Mouse (Mus musculus): ENCODE measurements around the gene Gas8. TPM values are rescaled to one million over a fixed set of nuclear protein-coding genes. Genes with fewer than 3 reads are reported as not detected.
"Not testable (repeated sequence)": the region's sequence is repeated elsewhere in the genome, so short reads cannot be mapped to it uniquely, and the experiment has no call there.

Gas8 gene
- polyA plus RNA-seq (2015; fragmentation: Nextera tagmentation; extraction: Ambion mirVana), result 3.3 and 3.8 TPM in 2 replicates

DNA sequence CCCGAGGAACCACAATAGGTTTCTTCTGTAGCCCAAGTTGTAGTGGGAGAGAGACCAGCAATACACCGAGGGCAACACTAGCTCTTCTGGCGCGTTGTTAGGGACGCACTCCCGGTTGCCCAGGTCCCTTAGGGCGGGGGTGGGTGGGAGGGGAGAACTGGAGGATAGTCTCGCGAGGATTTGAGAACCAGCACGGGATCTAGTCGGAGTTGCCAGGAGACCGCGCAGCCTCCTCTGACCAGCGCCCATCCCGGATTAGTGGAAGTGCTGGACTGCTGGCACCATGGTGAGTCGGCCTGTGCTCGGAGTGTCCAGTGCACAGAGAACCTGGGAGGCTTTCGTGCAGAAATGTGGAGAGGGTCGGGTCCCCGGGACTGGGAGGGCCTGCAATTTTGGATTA, at the start of gene Gas8:
Gene Gas8, plus strand, starts transcription at position 168 of the 400 bp plus-strand sequence.
- H3K36me3 ChIP-seq (replicated peaks), result peaks cover 13% of the 10 kb centered on the region; the same call in 1 of the 2 replicates
- H3K27me3 ChIP-seq, result peaks cover 42% of the 10 kb centered on the region
- H3K27ac ChIP-seq (replicated peaks), result no peak within 1 kb of the TSS
- ATAC-seq (ENCODE audit: insufficient read depth), result peak; percentile 79
- H3K4me3 ChIP-seq (replicated peaks), result peak within 1 kb of the TSS; percentile 65
- H3K9ac ChIP-seq, result peak within 1 kb of the TSS; percentile 37; the same call in 1 of the 2 replicates
- H3K9me3 ChIP-seq (replicated peaks), result no peaks in the 10 kb centered on the region
- H3K4me1 ChIP-seq (replicated peaks), result peaks cover 33% of the 10 kb centered on the region
- H3K4me2 ChIP-seq, result peak within 1 kb of the TSS; percentile 75
- WGBS (ENCODE audit: insufficient replicate concordance), result 0% methylated on average over 20 of the region's 20 CpGs

DNA sequence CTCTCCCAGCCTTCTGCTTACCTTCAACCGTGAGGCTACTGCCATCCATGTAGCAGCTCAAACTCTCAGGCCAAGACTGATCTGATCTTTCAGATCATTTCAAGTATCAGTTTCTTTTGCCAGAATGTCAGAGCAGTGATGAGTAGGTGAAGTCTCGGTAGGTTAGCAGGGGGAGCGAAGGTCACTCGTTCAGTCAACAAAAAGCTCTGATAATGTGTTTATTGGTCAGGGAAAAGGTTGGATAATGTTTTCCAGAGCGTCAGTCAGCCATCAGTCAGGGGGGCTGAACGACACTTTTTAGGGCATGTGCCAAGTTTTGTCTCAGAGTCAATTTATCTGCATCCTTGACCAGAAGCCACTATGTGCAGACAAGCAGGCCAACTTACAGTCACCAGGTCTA, 45.6 kb upstream of the Gas8 start:
- 65% methylated on average over 6 of the region's 6 CpGs for WGBS (ENCODE audit: insufficient replicate concordance)
- peaks cover 24% of the 10 kb centered on the region for H3K4me1 ChIP-seq (replicated peaks)
- not testable (repeated sequence) for H3K4me3 ChIP-seq (replicated peaks); H3K9ac ChIP-seq; H3K27me3 ChIP-seq; ATAC-seq (ENCODE audit: insufficient read depth); H3K36me3 ChIP-seq (replicated peaks); H3K9me3 ChIP-seq (replicated peaks)
- peak overlapping the region; percentile 5; the same call in 1 of the 2 replicates for H3K4me2 ChIP-seq
- peak overlapping the region; percentile 38; the same call in 1 of the 2 replicates for H3K27ac ChIP-seq (replicated peaks)

DNA sequence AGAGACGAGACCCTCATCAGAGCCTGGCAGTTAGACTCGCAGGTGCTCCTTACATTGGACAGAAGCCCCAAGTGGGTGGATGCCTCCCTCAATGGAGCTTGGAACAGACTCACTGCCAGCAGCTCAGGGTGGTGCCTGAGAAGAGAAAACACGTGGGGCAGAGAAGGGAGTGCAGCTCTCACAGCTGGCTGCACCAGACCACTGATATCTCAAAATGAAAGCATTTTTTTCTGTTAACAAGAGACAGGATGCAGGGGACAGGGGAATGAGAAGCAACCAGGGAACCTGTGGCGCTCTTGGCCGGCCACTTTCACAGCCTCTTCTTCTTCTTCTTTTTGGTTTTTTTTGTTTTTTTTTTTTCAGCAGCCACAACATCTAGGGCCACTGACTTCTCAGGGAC, 44.1 kb upstream of the Gas8 start:
- 20% methylated on average over 5 of the region's 5 CpGs for WGBS (ENCODE audit: insufficient replicate concordance)
- not testable (repeated sequence) for ATAC-seq (ENCODE audit: insufficient read depth); H3K27me3 ChIP-seq; H3K27ac ChIP-seq (replicated peaks); H3K36me3 ChIP-seq (replicated peaks); H3K9me3 ChIP-seq (replicated peaks); H3K4me3 ChIP-seq (replicated peaks); H3K9ac ChIP-seq
- Histone ChIP-seq H3K4me1 (replicated peaks) (peaks cover 35% of the 10 kb centered on the region), H3K4me2 (peak overlapping the region; percentile 10; the same call in 1 of the 2 replicates)

DNA sequence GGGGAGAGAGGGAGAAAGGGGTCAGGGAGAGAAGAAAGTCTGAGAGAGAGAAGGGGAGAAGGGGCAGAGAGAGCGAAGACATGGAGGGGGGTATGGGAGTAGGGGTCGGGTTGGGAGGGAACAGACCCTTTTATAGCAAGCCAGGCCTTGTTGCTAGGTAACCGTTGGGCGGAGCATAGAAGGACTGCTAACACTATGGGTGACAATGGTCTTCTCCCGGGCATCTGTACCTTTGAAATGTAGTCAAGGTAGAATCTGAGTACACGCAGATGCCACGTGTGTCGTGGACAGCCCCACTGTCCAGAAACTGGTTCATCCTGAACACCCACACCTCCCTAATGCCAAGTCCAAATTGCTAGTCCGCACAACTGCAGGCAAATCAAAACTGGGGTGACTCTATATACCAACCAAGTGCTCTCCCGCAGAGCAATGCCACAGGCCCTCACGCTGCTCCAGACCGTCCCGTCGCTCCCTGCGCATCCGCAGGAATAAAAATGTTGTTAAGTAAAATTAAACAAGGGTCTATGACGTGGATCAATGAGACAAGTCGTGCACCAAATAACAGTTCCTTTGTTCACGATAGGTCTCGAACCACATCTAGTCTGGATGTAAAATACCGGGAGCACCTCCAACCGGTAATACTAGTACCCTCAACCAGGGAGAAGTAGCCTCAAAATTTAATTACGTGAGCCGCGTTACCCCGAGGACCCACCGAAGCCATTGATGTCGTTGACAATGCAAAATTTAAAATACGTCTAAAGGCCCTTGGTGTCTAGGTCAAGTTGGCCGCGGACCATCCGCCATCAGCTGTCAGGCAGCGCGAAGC, 41.5 kb upstream of the Gas8 start:
- no peaks in the 10 kb centered on the region for H3K9me3 ChIP-seq (replicated peaks)

DNA sequence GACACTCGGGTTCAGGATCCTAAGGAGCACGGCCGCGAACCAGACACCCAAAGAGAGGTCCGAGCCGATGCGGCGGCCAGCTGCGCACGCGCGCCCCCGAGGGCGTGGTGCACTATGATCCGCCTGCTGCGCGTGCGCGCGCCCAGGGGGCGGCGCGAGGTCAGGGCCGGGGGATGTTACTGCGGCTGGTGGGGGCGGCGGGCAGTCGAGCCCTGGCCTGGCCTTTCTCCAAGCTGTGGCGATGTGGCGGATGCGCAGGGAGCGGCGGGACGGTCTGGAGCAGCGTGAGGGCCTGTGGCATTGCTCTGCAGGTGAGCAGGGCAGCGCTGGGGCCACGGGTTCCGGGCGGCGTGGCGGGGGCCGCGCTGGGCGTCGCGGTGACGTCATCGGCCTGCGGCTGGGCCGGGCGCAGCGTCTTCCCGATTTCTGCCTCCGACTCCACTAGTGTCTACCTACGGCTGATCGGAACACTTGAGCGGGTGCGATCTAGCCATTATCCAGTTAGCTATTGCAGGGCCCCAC, 40.8 kb upstream of the Gas8 start, which contains the start of gene Afg3l1:
Gene Afg3l1, plus strand, starts transcription at position 167 of the 522 bp plus-strand sequence.
- Histone ChIP-seq H3K36me3 (replicated peaks) (peaks cover 27% of the 10 kb centered on the region), H3K27me3 (no peaks in the 10 kb centered on the region), H3K9me3 (replicated peaks) (no peaks in the 10 kb centered on the region), H3K4me1 (replicated peaks) (peaks cover 38% of the 10 kb centered on the region), H3K9ac (peak within 1 kb of the TSS; percentile 81), H3K27ac (replicated peaks) (peak within 1 kb of the TSS; percentile 92), H3K4me2 (peak within 1 kb of the TSS; percentile 88), H3K4me3 (replicated peaks) (peak within 1 kb of the TSS; percentile 95)
- ATAC-seq (ENCODE audit: insufficient read depth), result peak; percentile 94
- WGBS (ENCODE audit: insufficient replicate concordance), result under 1% methylated on average over 58 of the region's 58 CpGs

More for the DNA sequence above, 41.5 kb upstream of the Gas8 start:
- 11% methylated on average over 34 of the region's 34 CpGs for WGBS (ENCODE audit: insufficient replicate concordance)
- peaks cover 38% of the 10 kb centered on the region for H3K4me1 ChIP-seq (replicated peaks)
- ATAC-seq (ENCODE audit: insufficient read depth), result peak; percentile 5; the same call in 1 of the 2 replicates
- H3K27ac ChIP-seq (replicated peaks), result peak overlapping the region; percentile 92
- H3K36me3 ChIP-seq (replicated peaks), result peaks cover 21% of the 10 kb centered on the region
- H3K9ac ChIP-seq, result peak overlapping the region; percentile 81
- no peaks in the 10 kb centered on the region for H3K27me3 ChIP-seq
- peak overlapping the region; percentile 88 for H3K4me2 ChIP-seq
- H3K4me3 ChIP-seq (replicated peaks), result peak overlapping the region; percentile 95

DNA sequence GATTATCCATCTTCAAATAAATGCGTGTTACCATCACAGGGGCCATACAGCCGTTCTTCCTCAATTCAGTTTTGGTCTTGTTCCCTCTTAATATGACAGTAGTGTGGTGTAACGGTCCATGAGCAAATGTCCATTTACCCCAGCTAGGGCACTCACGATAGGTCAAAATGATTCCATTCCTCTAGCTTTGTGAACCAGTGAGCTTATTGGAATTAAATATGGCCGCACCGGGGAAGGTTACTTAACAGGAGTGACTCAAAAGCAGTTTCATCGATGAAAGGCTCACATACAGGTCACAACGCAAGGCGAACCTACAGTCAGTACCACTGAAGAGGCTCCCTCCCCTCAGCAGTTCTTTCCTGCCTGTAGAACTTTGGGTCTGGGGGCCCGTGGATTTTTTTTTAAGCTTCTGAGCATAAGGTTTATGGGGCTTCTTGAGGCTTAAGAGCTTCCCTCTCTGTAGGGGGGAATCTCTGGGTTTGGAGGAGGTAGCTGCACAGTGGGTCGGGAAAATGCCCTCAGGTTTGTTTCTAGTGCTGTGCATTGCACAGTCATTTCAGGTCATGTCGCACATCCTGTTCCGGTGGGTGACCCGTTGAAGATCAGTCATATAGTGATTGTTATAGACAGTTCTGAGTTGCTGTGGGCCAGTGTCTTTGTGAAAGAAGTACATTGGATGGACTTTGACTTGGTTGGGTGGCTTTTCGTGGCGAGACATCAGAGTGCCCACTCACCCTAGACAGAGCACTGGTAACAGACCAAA, 40.0 kb upstream of the Gas8 start:
- no peak for ATAC-seq (ENCODE audit: insufficient read depth)
- WGBS (ENCODE audit: insufficient replicate concordance), result 30% methylated on average over 16 of the region's 16 CpGs
- H3K27ac ChIP-seq (replicated peaks), result peak overlapping the region; percentile 92

DNA sequence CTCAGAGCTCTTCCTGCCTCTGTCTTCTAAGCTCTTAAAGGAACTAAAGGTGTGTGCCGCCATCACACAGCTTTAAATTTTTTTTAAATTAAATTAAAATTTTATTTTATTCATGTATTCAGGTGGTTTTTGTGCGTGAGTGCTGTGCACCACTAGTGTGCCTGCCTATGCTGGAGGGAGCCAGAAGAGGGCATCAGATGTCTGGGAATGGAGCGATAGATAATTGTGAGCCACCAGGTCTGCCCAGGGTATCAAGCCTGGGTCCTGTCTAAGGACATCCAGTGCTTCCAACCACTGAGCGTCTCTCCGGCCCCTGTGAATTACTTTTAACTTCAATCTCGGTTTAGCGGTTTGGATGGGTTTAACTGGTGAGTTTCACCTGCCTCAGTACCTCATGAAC, 36.0 kb upstream of the Gas8 start:
- H3K27ac ChIP-seq (replicated peaks), result no peak overlapping the region
- H3K4me3 ChIP-seq (replicated peaks), result no peak overlapping the region
- no peaks in the 10 kb centered on the region for H3K9me3 ChIP-seq (replicated peaks)
- no peaks in the 10 kb centered on the region for H3K27me3 ChIP-seq
- H3K9ac ChIP-seq, result no peak overlapping the region
- H3K4me2 ChIP-seq, result no peak overlapping the region
- peaks cover 71% of the 10 kb centered on the region for H3K36me3 ChIP-seq (replicated peaks)
- H3K4me1 ChIP-seq (replicated peaks), result peaks cover 14% of the 10 kb centered on the region
- WGBS (ENCODE audit: insufficient replicate concordance), result 75% methylated on average over 7 of the region's 7 CpGs
- no peak for ATAC-seq (ENCODE audit: insufficient read depth)

More for the DNA sequence above, 40.0 kb upstream of the Gas8 start:
- Histone ChIP-seq H3K4me1 (replicated peaks) (peaks cover 38% of the 10 kb centered on the region), H3K27me3 (no peaks in the 10 kb centered on the region), H3K36me3 (replicated peaks) (peaks cover 36% of the 10 kb centered on the region), H3K9me3 (replicated peaks) (no peaks in the 10 kb centered on the region), H3K4me3 (replicated peaks) (peak overlapping the region; percentile 95), H3K9ac (peak overlapping the region; percentile 81), H3K4me2 (peak overlapping the region; percentile 88)

DNA sequence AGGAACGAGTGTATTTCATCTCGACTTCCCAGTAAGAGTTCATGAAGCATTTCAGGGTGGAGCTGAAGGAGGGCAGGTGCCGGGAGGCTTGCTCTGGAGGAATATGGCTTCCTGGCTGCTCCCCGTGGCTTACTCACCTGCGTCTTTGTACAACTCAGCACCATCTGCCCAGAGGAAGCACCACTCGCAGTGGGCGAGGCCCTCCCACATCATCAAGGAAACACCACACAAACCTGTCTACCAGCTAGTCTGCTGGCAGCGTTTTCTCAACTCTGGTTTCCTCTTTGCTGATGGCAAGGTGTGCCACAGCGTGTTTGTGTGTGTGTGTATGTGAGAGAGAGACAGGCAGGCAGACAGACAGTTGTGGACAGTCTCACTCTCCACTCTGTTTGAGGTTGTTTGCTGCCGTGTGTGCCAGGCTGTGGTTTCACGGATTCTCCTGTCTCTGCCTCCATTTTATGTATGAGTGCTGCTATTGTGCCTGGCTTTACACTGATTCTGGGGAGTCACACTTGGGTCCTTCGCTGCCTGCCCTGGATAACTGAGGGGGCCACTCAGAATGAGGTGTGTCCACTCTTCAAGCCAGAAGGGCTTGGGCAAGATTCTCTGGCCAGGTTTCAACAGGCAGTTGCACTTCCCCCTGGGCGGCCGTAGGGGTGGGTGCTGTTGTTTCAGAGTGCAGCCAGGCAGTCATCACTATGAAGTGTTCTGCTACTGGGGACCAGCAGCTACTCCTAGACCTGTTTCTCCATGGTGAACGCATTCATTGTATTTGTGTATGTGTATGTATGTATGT, 27.2 kb upstream of the Gas8 start:
- H3K27ac ChIP-seq (replicated peaks), result no peak overlapping the region
- H3K4me2 ChIP-seq, result no peak overlapping the region
- WGBS (ENCODE audit: insufficient replicate concordance), result 77% methylated on average over 15 of the region's 15 CpGs
- no peaks in the 10 kb centered on the region for H3K9me3 ChIP-seq (replicated peaks)
- H3K4me1 ChIP-seq (replicated peaks), result no peaks in the 10 kb centered on the region
- no peak overlapping the region for H3K4me3 ChIP-seq (replicated peaks)
- peaks cover 95% of the 10 kb centered on the region for H3K36me3 ChIP-seq (replicated peaks)
- ATAC-seq (ENCODE audit: insufficient read depth), result no peak; the same call in 1 of the 2 replicates
- H3K9ac ChIP-seq, result no peak overlapping the region
- H3K27me3 ChIP-seq, result no peaks in the 10 kb centered on the region

DNA sequence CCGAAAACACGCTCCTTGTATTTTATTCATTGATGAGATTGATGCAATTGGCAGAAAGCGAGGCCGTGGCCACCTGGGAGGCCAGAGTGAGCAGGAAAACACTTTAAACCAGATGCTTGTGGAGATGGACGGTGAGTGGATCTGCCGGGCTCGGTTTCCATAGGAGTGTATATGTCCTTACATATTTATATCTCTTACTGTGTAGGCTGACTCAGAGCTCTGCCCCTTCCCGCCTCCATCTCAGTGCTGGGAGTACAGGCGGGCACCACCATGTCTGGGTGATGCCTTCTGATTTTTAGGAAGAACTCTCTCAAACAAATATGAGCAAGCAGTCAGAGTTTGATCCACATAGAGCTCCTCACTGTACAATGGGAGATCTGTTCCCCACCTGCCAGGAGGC, 25.7 kb upstream of the Gas8 start:
- no peak overlapping the region for H3K4me2 ChIP-seq
- H3K4me1 ChIP-seq (replicated peaks), result no peaks in the 10 kb centered on the region
- H3K4me3 ChIP-seq (replicated peaks), result no peak overlapping the region
- H3K27me3 ChIP-seq, result no peaks in the 10 kb centered on the region
- H3K27ac ChIP-seq (replicated peaks), result no peak overlapping the region
- 86% methylated on average over 9 of the region's 9 CpGs for WGBS (ENCODE audit: insufficient replicate concordance)
- H3K9ac ChIP-seq, result no peak overlapping the region
- no peak for ATAC-seq (ENCODE audit: insufficient read depth)
- H3K36me3 ChIP-seq (replicated peaks), result peaks cover 92% of the 10 kb centered on the region
- H3K9me3 ChIP-seq (replicated peaks), result no peaks in the 10 kb centered on the region

DNA sequence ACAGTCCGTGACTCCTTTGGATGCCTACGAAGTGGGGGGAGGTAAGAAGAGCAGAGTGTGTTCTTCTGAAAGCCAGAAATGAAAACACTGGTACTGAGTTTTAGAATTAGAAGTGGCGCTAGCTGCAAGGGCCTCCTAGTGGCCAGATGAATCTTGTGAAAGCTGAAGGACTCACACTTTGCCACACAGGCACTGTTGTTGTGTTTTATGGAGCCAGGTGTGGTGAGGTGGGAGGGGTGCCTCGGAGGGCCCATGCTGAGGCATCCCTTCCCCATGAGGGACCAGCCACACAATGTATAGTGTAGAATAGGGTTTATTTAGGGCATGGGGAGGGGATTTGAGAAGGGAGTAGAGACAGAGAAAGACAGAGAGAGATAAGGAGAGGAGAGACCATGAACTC, 20.9 kb upstream of the Gas8 start:
- Histone ChIP-seq H3K4me1 (replicated peaks) (no peaks in the 10 kb centered on the region; the same call in 1 of the 2 replicates), H3K36me3 (replicated peaks) (peaks cover 91% of the 10 kb centered on the region), H3K9me3 (replicated peaks) (no peaks in the 10 kb centered on the region), H3K9ac (no peak overlapping the region), H3K4me2 (no peak overlapping the region), H3K27ac (replicated peaks) (no peak overlapping the region), H3K4me3 (replicated peaks) (no peak overlapping the region), H3K27me3 (no peaks in the 10 kb centered on the region)
- no peak for ATAC-seq (ENCODE audit: insufficient read depth)
- whole genome bisulfite sequencing (ENCODE audit: insufficient replicate concordance), result 78% methylated on average over 4 of the region's 4 CpGs
